Mouse (Mus musculus) lung, postnatal 0 days (tissue): ENCODE data around the gene Ap1s3.

Source experiments
- CTCF ChIP-seq: IDR thresholded peaks from 2 replicates; pipeline ENCODE4 v1.5.1; 2016; ENCODE audit warnings: antibody characterized with exemption, mild to moderate bottlenecking
- EP300 ChIP-seq: IDR thresholded peaks from 2 replicates; pipeline ENCODE4 v1.6.1; 2016; ENCODE audit warnings: antibody characterized with exemption, mild to moderate bottlenecking, control low read depth

GRCm38 (mm10) chr1:79598385-79599178 is 73.2 kb downstream of the Ap1s3 start:
- TF ChIP-seq CTCF (no peak), EP300 (no peak)
